Mouse (Mus musculus) C2C12 (cell line): ENCODE measurements around the gene Ppp1r1b.

ENCODE experiments used
- CTCF ChIP-seq: IDR thresholded peaks from one replicate; pipeline ENCODE4 v1.5.1; 2011; ENCODE audit not compliant: control insufficient read depth, insufficient read depth, insufficient read length
- MAX ChIP-seq: IDR thresholded peaks from one replicate; pipeline ENCODE4 v1.6.1; 2011; ENCODE audit warnings: mild to moderate bottlenecking, control low read depth

DNA sequence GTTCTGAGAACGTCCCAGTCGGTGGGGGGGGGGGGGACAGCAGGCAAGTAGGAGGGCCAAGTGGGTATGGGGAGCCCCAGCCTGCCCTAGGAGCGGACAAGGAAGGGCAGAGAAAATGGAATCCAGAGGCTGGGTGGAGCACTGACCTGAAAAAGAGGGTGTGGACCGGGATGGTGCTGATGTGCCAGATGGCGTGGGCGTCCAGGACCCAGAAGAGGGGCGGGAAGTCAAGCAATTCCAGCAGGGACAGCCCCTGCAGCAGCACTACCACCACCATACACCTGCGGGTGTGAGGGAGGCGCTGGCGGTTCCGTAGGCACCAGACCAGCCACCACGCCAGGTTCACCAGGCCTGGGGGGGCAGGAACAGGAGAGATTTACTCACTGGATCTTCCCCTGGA is 41.9 kb downstream of the Ppp1r1b start:
- TF ChIP-seq MAX (no peak), CTCF (no peak)
